Mouse (Mus musculus): ENCODE data around the gene Cfl1. TPM values are rescaled to one million over a fixed set of nuclear protein-coding genes. Genes with fewer than 3 reads are reported as not detected.
A peak's percentile ranks its signal among the peaks of the same experiment; 100 is the strongest.
"Not testable (repeated sequence)": the region's sequence is repeated elsewhere in the genome, so short reads cannot be mapped to it uniquely, and the experiment has no call there.

Gene Cfl1
- polyA plus RNA-seq, 1 experiment from 2014 or later: 3,308 TPM

- under 1% methylated on average over 39 of the region's 39 CpGs for WGBS
- no peaks in the 10 kb centered on the region for H3K9me3 ChIP-seq (replicated peaks; ENCODE audit: control insufficient read depth, low read length)
- ATAC-seq (replicated peaks; ENCODE audit: insufficient number of reproducible peaks, low FRiP score, low TSS enrichment, low read depth) (peak; percentile 72), DNase-seq (ENCODE audit: low spot score) (peak; percentile 97)
- peak within 1 kb of the TSS; percentile 99 for H3K27ac ChIP-seq (replicated peaks; ENCODE audit: low read depth, low read length)
- H3K9ac ChIP-seq (replicated peaks; ENCODE audit: low read length): peak within 1 kb of the TSS; percentile 75
- no peaks in the 10 kb centered on the region for H3K27me3 ChIP-seq (ENCODE audit: control insufficient read depth, insufficient read depth, low read length)
- H3K36me3 ChIP-seq (replicated peaks; ENCODE audit: control insufficient read depth, insufficient read depth, low read depth, low read length): peaks cover 4% of the 10 kb centered on the region
- H3K4me3 ChIP-seq (ENCODE audit: low read depth, low read length): peak within 1 kb of the TSS; percentile 48
- peak within 1 kb of the TSS; percentile 81 for H3K4me2 ChIP-seq (ENCODE audit: low read depth, low read length)
- H3K4me1 ChIP-seq (ENCODE audit: control insufficient read depth, insufficient read depth, low read length): no peaks in the 10 kb centered on the region
Observed at GRCm38 (mm10) chr19:5487768-5488550, 2.3 kb upstream of the Cfl1 start, which contains the start of gene Mus81. TSS of gene Mus81 (minus strand) at chr19:5488402.

- Histone ChIP-seq H3K36me3 (replicated peaks; ENCODE audit: control insufficient read depth, insufficient read depth, low read depth, low read length) (peaks cover 4% of the 10 kb centered on the region), H3K9ac (replicated peaks; ENCODE audit: low read length) (peak overlapping the region; percentile 52), H3K27ac (replicated peaks; ENCODE audit: low read depth, low read length) (peak overlapping the region; percentile 99), H3K27me3 (ENCODE audit: control insufficient read depth, insufficient read depth, low read length) (no peaks in the 10 kb centered on the region), H3K4me3 (ENCODE audit: low read depth, low read length) (peak overlapping the region; percentile 48), H3K4me2 (ENCODE audit: low read depth, low read length) (peak overlapping the region; percentile 81), H3K4me1 (ENCODE audit: control insufficient read depth, insufficient read depth, low read length) (no peaks in the 10 kb centered on the region), H3K9me3 (replicated peaks; ENCODE audit: control insufficient read depth, low read length) (no peaks in the 10 kb centered on the region)
- WGBS: 0% methylated on average over 26 of the region's 26 CpGs
- DNase-seq (ENCODE audit: low spot score): peak; percentile 99
- peak; percentile 82 for ATAC-seq (replicated peaks; ENCODE audit: insufficient number of reproducible peaks, low FRiP score, low TSS enrichment, low read depth)
Observed at GRCm38 (mm10) chr19:5488878-5489571, 1.2 kb upstream of the Cfl1 start.

GRCm38 (mm10) chr19:5489721-5490120, 534 bp upstream of the Cfl1 start:
- H3K27me3 ChIP-seq (ENCODE audit: control insufficient read depth, insufficient read depth, low read length); H3K9me3 ChIP-seq (replicated peaks; ENCODE audit: control insufficient read depth, low read length); DNase-seq (ENCODE audit: low spot score); H3K36me3 ChIP-seq (replicated peaks; ENCODE audit: control insufficient read depth, insufficient read depth, low read depth, low read length); H3K4me1 ChIP-seq (ENCODE audit: control insufficient read depth, insufficient read depth, low read length); H3K4me2 ChIP-seq (ENCODE audit: low read depth, low read length); ATAC-seq (replicated peaks; ENCODE audit: insufficient number of reproducible peaks, low FRiP score, low TSS enrichment, low read depth); H3K4me3 ChIP-seq (ENCODE audit: low read depth, low read length); H3K9ac ChIP-seq (replicated peaks; ENCODE audit: low read length): not testable (repeated sequence)
- H3K27ac ChIP-seq (replicated peaks; ENCODE audit: low read depth, low read length): peak overlapping the region; percentile 99
- WGBS: 55% methylated on average over 10 of the region's 10 CpGs

- Histone ChIP-seq H3K4me2 (ENCODE audit: low read depth, low read length) (peak overlapping the region; percentile 57), H3K4me3 (ENCODE audit: low read depth, low read length) (peak overlapping the region; percentile 99), H3K9ac (replicated peaks; ENCODE audit: low read length) (peak overlapping the region; percentile 93), H3K27me3 (ENCODE audit: control insufficient read depth, insufficient read depth, low read length) (no peaks in the 10 kb centered on the region), H3K9me3 (replicated peaks; ENCODE audit: control insufficient read depth, low read length) (no peaks in the 10 kb centered on the region), H3K36me3 (replicated peaks; ENCODE audit: control insufficient read depth, insufficient read depth, low read depth, low read length) (peaks cover 6% of the 10 kb centered on the region), H3K4me1 (ENCODE audit: control insufficient read depth, insufficient read depth, low read length) (no peaks in the 10 kb centered on the region), H3K27ac (replicated peaks; ENCODE audit: low read depth, low read length) (peak overlapping the region; percentile 99)
- peak; percentile 7; the same call in 1 of the 2 replicates for ATAC-seq (replicated peaks; ENCODE audit: insufficient number of reproducible peaks, low FRiP score, low TSS enrichment, low read depth)
- under 1% methylated on average over 58 of the region's 59 CpGs for WGBS
- DNase-seq (ENCODE audit: low spot score): peak; percentile 82
Observed at GRCm38 (mm10) chr19:5490898-5491708, 848 bp downstream of the Cfl1 start.

- Histone ChIP-seq H3K4me3 (ENCODE audit: low read depth, low read length) (no peak overlapping the region), H3K36me3 (replicated peaks; ENCODE audit: control insufficient read depth, insufficient read depth, low read depth, low read length) (peaks cover 6% of the 10 kb centered on the region), H3K27ac (replicated peaks; ENCODE audit: low read depth, low read length) (no peak overlapping the region), H3K4me1 (ENCODE audit: control insufficient read depth, insufficient read depth, low read length) (no peaks in the 10 kb centered on the region), H3K27me3 (ENCODE audit: control insufficient read depth, insufficient read depth, low read length) (no peaks in the 10 kb centered on the region), H3K9me3 (replicated peaks; ENCODE audit: control insufficient read depth, low read length) (no peaks in the 10 kb centered on the region), H3K4me2 (ENCODE audit: low read depth, low read length) (no peak overlapping the region), H3K9ac (replicated peaks; ENCODE audit: low read length) (no peak overlapping the region)
- DNase-seq (ENCODE audit: low spot score) (no peak), ATAC-seq (replicated peaks; ENCODE audit: insufficient number of reproducible peaks, low FRiP score, low TSS enrichment, low read depth) (no peak)
- 81% methylated on average over 4 of the region's 4 CpGs for WGBS
Observed at GRCm38 (mm10) chr19:5492641-5493040, 2.4 kb downstream of the Cfl1 start.

GRCm38 (mm10) chr19:5493301-5493721, 3.1 kb downstream of the Cfl1 start:
- not testable (repeated sequence) for H3K4me3 ChIP-seq (ENCODE audit: low read depth, low read length); ATAC-seq (replicated peaks; ENCODE audit: insufficient number of reproducible peaks, low FRiP score, low TSS enrichment, low read depth); H3K36me3 ChIP-seq (replicated peaks; ENCODE audit: control insufficient read depth, insufficient read depth, low read depth, low read length); H3K27ac ChIP-seq (replicated peaks; ENCODE audit: low read depth, low read length); H3K9ac ChIP-seq (replicated peaks; ENCODE audit: low read length); DNase-seq (ENCODE audit: low spot score); H3K4me1 ChIP-seq (ENCODE audit: control insufficient read depth, insufficient read depth, low read length); H3K9me3 ChIP-seq (replicated peaks; ENCODE audit: control insufficient read depth, low read length); H3K27me3 ChIP-seq (ENCODE audit: control insufficient read depth, insufficient read depth, low read length); H3K4me2 ChIP-seq (ENCODE audit: low read depth, low read length)
- WGBS: 77% methylated on average over 9 of the region's 9 CpGs

- H3K27me3 ChIP-seq (ENCODE audit: control insufficient read depth, insufficient read depth, low read length): no peaks in the 10 kb centered on the region
- H3K9ac ChIP-seq (replicated peaks; ENCODE audit: low read length): no peak overlapping the region
- no peak for DNase-seq (ENCODE audit: low spot score)
- no peak overlapping the region for H3K27ac ChIP-seq (replicated peaks; ENCODE audit: low read depth, low read length)
- H3K4me2 ChIP-seq (ENCODE audit: low read depth, low read length): no peak overlapping the region
- no peak for ATAC-seq (replicated peaks; ENCODE audit: insufficient number of reproducible peaks, low FRiP score, low TSS enrichment, low read depth)
- no peaks in the 10 kb centered on the region for H3K9me3 ChIP-seq (replicated peaks; ENCODE audit: control insufficient read depth, low read length)
- no peaks in the 10 kb centered on the region for H3K4me1 ChIP-seq (ENCODE audit: control insufficient read depth, insufficient read depth, low read length)
- H3K4me3 ChIP-seq (ENCODE audit: low read depth, low read length): no peak overlapping the region
- WGBS: 80% methylated on average over 3 of the region's 3 CpGs
- H3K36me3 ChIP-seq (replicated peaks; ENCODE audit: control insufficient read depth, insufficient read depth, low read depth, low read length): peaks cover 6% of the 10 kb centered on the region
Observed at GRCm38 (mm10) chr19:5494314-5494713, 4.1 kb downstream of the Cfl1 start.

All from embryonic facial prominence, embryonic 11.5 days (tissue).